Mouse (Mus musculus) hindbrain, embryonic 12.5 days (tissue): Measurements from ENCODE around the gene Gm42517. TPM values are rescaled to one million over a fixed set of nuclear protein-coding genes. Genes with fewer than 3 reads are reported as not detected.

Experiments
- ATAC-seq: fragments of 200-750 bp; cut with Nextera tagmentation; 2 replicates; pipeline ENCODE4 v1.8.0; 2017; ENCODE audit warnings: moderate TSS enrichment; ENCODE audit not compliant: low FRiP score
- H3K27ac ChIP-seq: fragments of 300-500 bp; sonication (generic); 2 replicates; pipeline ENCODE4 v1.5.1; 2016; ENCODE audit warnings: mild to moderate bottlenecking
- H3K27me3 ChIP-seq: fragments of 300-500 bp; sonication (generic); 2 replicates; pipeline ENCODE4 v1.6.1; 2016; ENCODE audit warnings: mild to moderate bottlenecking
- H3K36me3 ChIP-seq: fragments of 300-500 bp; sonication (generic); 2 replicates; pipeline ENCODE4 v1.6.1; 2016; ENCODE audit warnings: mild to moderate bottlenecking
- H3K4me1 ChIP-seq: fragments of 300-500 bp; sonication (generic); 2 replicates; pipeline ENCODE4 v1.6.1; 2016
- H3K4me2 ChIP-seq: fragments of 300-500 bp; sonication (generic); replicated peaks from 2 replicates; pipeline ENCODE4 v1.6.1; 2016; ENCODE audit warnings: mild to moderate bottlenecking
- H3K4me3 ChIP-seq: fragments of 300-500 bp; sonication (generic); 2 replicates; pipeline ENCODE4 v1.5.1; 2016; ENCODE audit warnings: mild to moderate bottlenecking
- H3K9ac ChIP-seq: fragments of 300-500 bp; sonication (generic); 2 replicates; pipeline ENCODE4 v1.6.1; 2016; ENCODE audit warnings: mild to moderate bottlenecking, moderate library complexity
- H3K9me3 ChIP-seq: fragments of 300-500 bp; sonication (generic); replicated peaks from 2 replicates; pipeline ENCODE4 v1.6.1; 2016; ENCODE audit warnings: mild to moderate bottlenecking
- WGBS: fragments of 180-500 bp; shearing (Covaris S2); methylation state at CpG from one replicate; pipeline ENCODE4 v1.1.7; 2016; 5-methylcytosine and 5-hydroxymethylcytosine counted together
- polyA plus RNA-seq: library from polyadenylated mRNA; unstranded; fragments of >200 nt; fragmentation: Nextera tagmentation; extraction: Ambion mirVana; gene quantifications from 2 replicates; pipeline ENCODE4 v1.2.1, GENCODE M21; 2016

Gm42517 gene
- 0.14 and 0.40 TPM in 2 replicates for polyA plus RNA-seq

- Histone ChIP-seq H3K9me3 (no peaks in the 10 kb centered on the region), H3K4me1 (peaks cover 29% of the 10 kb centered on the region), H3K27me3 (peaks cover 95% of the 10 kb centered on the region), H3K9ac (peak within 1 kb of the TSS; percentile 67), H3K4me3 (peak within 1 kb of the TSS; percentile 62), H3K4me2 (peak within 1 kb of the TSS; percentile 97), H3K27ac (no peak within 1 kb of the TSS), H3K36me3 (no peaks in the 10 kb centered on the region)
- peak; percentile 32 for ATAC-seq
- under 1% methylated on average over 19 of the region's 36 CpGs for WGBS
Observed at GRCm38 (mm10) chr5:108367871-108368332, at the start of gene Gm42517. Gm42517 (minus strand) TSS chr5:108367922.

GRCm38 (mm10) chr5:108414711-108415110, 47.0 kb upstream of the Gm42517 start:
- Histone ChIP-seq H3K4me2 (no peak overlapping the region), H3K27me3 (no peaks in the 10 kb centered on the region), H3K9ac (no peak overlapping the region), H3K27ac (no peak overlapping the region), H3K36me3 (no peaks in the 10 kb centered on the region), H3K4me1 (no peaks in the 10 kb centered on the region), H3K9me3 (no peaks in the 10 kb centered on the region), H3K4me3 (no peak overlapping the region)
- WGBS = 75% methylated on average over 2 of the region's 2 CpGs
- no peak for ATAC-seq

GRCm38 (mm10) chr5:108406977-108407376, 39.3 kb upstream of the Gm42517 start:
- ATAC-seq = no peak
- no peaks in the 10 kb centered on the region for H3K36me3 ChIP-seq
- H3K27me3 ChIP-seq = peaks cover 3% of the 10 kb centered on the region; the same call in 1 of the 2 replicates
- no peak overlapping the region for H3K4me3 ChIP-seq
- no peak overlapping the region for H3K4me2 ChIP-seq
- WGBS = 80% methylated on average over 2 of the region's 2 CpGs
- no peaks in the 10 kb centered on the region for H3K9me3 ChIP-seq
- H3K27ac ChIP-seq = no peak overlapping the region
- no peak overlapping the region for H3K9ac ChIP-seq
- H3K4me1 ChIP-seq = no peaks in the 10 kb centered on the region

- Histone ChIP-seq H3K9ac (no peak overlapping the region), H3K27ac (no peak overlapping the region), H3K4me3 (no peak overlapping the region), H3K27me3 (peaks cover 3% of the 10 kb centered on the region; the same call in 1 of the 2 replicates), H3K4me1 (no peaks in the 10 kb centered on the region), H3K36me3 (no peaks in the 10 kb centered on the region), H3K9me3 (no peaks in the 10 kb centered on the region), H3K4me2 (no peak overlapping the region)
- 80% methylated on average over 1 of the region's 1 CpGs for WGBS
- ATAC-seq = no peak
Observed at GRCm38 (mm10) chr5:108405460-108405859, 37.7 kb upstream of the Gm42517 start.

- Histone ChIP-seq H3K4me1 (no peaks in the 10 kb centered on the region), H3K4me2 (no peak overlapping the region), H3K9me3 (no peaks in the 10 kb centered on the region), H3K4me3 (no peak overlapping the region), H3K27me3 (peaks cover 3% of the 10 kb centered on the region; the same call in 1 of the 2 replicates), H3K36me3 (no peaks in the 10 kb centered on the region), H3K27ac (no peak overlapping the region), H3K9ac (no peak overlapping the region)
- ATAC-seq = no peak
- 83% methylated on average over 4 of the region's 4 CpGs for WGBS
Observed at GRCm38 (mm10) chr5:108403453-108403852, 35.7 kb upstream of the Gm42517 start.

- ATAC-seq = no peak
- H3K27ac ChIP-seq = no peak overlapping the region
- H3K4me2 ChIP-seq = no peak overlapping the region
- H3K9ac ChIP-seq = no peak overlapping the region
- H3K27me3 ChIP-seq = no peaks in the 10 kb centered on the region
- no peak overlapping the region for H3K4me3 ChIP-seq
- WGBS = 82% methylated on average over 3 of the region's 3 CpGs
- H3K9me3 ChIP-seq = no peaks in the 10 kb centered on the region
- H3K36me3 ChIP-seq = no peaks in the 10 kb centered on the region
- no peaks in the 10 kb centered on the region for H3K4me1 ChIP-seq
Observed at GRCm38 (mm10) chr5:108389744-108390143, 22.0 kb upstream of the Gm42517 start.

GRCm38 (mm10) chr5:108388201-108388600, 20.5 kb upstream of the Gm42517 start, which contains the start of gene Pde6b:
Pde6b (plus strand) TSS chr5:108388391.
- Histone ChIP-seq H3K9ac (no peak within 1 kb of the TSS), H3K4me2 (no peak within 1 kb of the TSS), H3K4me1 (no peaks in the 10 kb centered on the region), H3K9me3 (no peaks in the 10 kb centered on the region), H3K27me3 (no peaks in the 10 kb centered on the region), H3K4me3 (no peak within 1 kb of the TSS), H3K36me3 (no peaks in the 10 kb centered on the region), H3K27ac (no peak within 1 kb of the TSS)
- WGBS = 79% methylated on average over 7 of the region's 7 CpGs
- ATAC-seq = no peak

- Histone ChIP-seq H3K9ac (no peak overlapping the region), H3K9me3 (no peaks in the 10 kb centered on the region), H3K4me3 (no peak overlapping the region), H3K27ac (no peak overlapping the region), H3K27me3 (no peaks in the 10 kb centered on the region), H3K4me1 (no peaks in the 10 kb centered on the region), H3K36me3 (no peaks in the 10 kb centered on the region), H3K4me2 (no peak overlapping the region)
- ATAC-seq = no peak
- 72% methylated on average over 4 of the region's 4 CpGs for WGBS
Observed at GRCm38 (mm10) chr5:108386449-108386848, 18.7 kb upstream of the Gm42517 start.

GRCm38 (mm10) chr5:108385632-108386031, 17.9 kb upstream of the Gm42517 start:
- H3K4me2 ChIP-seq = no peak overlapping the region
- H3K27ac ChIP-seq = no peak overlapping the region
- H3K9ac ChIP-seq = no peak overlapping the region
- no peaks in the 10 kb centered on the region for H3K27me3 ChIP-seq
- H3K9me3 ChIP-seq = no peaks in the 10 kb centered on the region
- 94% methylated on average over 2 of the region's 2 CpGs for WGBS
- H3K36me3 ChIP-seq = no peaks in the 10 kb centered on the region
- no peaks in the 10 kb centered on the region for H3K4me1 ChIP-seq
- ATAC-seq = no peak
- no peak overlapping the region for H3K4me3 ChIP-seq

GRCm38 (mm10) chr5:108378346-108378745, 10.6 kb upstream of the Gm42517 start:
- H3K9me3 ChIP-seq = no peaks in the 10 kb centered on the region
- H3K4me1 ChIP-seq = no peaks in the 10 kb centered on the region
- H3K9ac ChIP-seq = no peak overlapping the region
- no peak overlapping the region for H3K27ac ChIP-seq
- H3K4me2 ChIP-seq = no peak overlapping the region
- 86% methylated on average over 4 of the region's 4 CpGs for WGBS
- no peak for ATAC-seq
- no peaks in the 10 kb centered on the region for H3K36me3 ChIP-seq
- no peak overlapping the region for H3K4me3 ChIP-seq
- H3K27me3 ChIP-seq = peaks cover 9% of the 10 kb centered on the region; the same call in 1 of the 2 replicates

GRCm38 (mm10) chr5:108376059-108376458, 8.3 kb upstream of the Gm42517 start:
- no peak overlapping the region for H3K27ac ChIP-seq
- H3K9ac ChIP-seq = no peak overlapping the region
- no peak for ATAC-seq
- no peaks in the 10 kb centered on the region for H3K4me1 ChIP-seq
- no peak overlapping the region for H3K4me3 ChIP-seq
- no peaks in the 10 kb centered on the region for H3K9me3 ChIP-seq
- 69% methylated on average over 1 of the region's 1 CpGs for WGBS
- no peak overlapping the region for H3K4me2 ChIP-seq
- H3K36me3 ChIP-seq = no peaks in the 10 kb centered on the region
- peaks cover 27% of the 10 kb centered on the region for H3K27me3 ChIP-seq

GRCm38 (mm10) chr5:108374079-108374478, 6.4 kb upstream of the Gm42517 start:
- 75% methylated on average over 5 of the region's 5 CpGs for WGBS
- H3K27ac ChIP-seq = no peak overlapping the region
- no peaks in the 10 kb centered on the region for H3K36me3 ChIP-seq
- peaks cover 47% of the 10 kb centered on the region for H3K27me3 ChIP-seq
- H3K9ac ChIP-seq = no peak overlapping the region
- no peaks in the 10 kb centered on the region for H3K9me3 ChIP-seq
- ATAC-seq = no peak
- no peak overlapping the region for H3K4me2 ChIP-seq
- no peak overlapping the region for H3K4me3 ChIP-seq
- H3K4me1 ChIP-seq = peaks cover 5% of the 10 kb centered on the region

GRCm38 (mm10) chr5:108369964-108370363, 2.2 kb upstream of the Gm42517 start:
- Histone ChIP-seq H3K4me1 (peaks cover 29% of the 10 kb centered on the region), H3K4me3 (no peak overlapping the region), H3K36me3 (no peaks in the 10 kb centered on the region), H3K9ac (no peak overlapping the region), H3K4me2 (no peak overlapping the region), H3K27me3 (peaks cover 80% of the 10 kb centered on the region), H3K9me3 (no peaks in the 10 kb centered on the region), H3K27ac (no peak overlapping the region)
- ATAC-seq = no peak
- WGBS = 2% methylated on average over 6 of the region's 6 CpGs
